Mouse (Mus musculus): ENCODE data around the gene Naglu. TPM values are rescaled to one million over a fixed set of nuclear protein-coding genes. Genes with fewer than 3 reads are reported as not detected.

The Naglu gene
- polyA plus RNA-seq, 1 experiment = 7.3 TPM

GRCm38 (mm10) chr11:101030808-101031156 is 39.0 kb upstream of the Naglu start:
- TF ChIP-seq POLR2A (IDR thresholded peaks at IDR 0.05; ENCODE audit: insufficient read depth, low read length) (no peak), CTCF (IDR thresholded peaks at IDR 0.05; ENCODE audit: low read depth, low read length) (no peak), EP300 (IDR thresholded peaks at IDR 0.05; ENCODE audit: insufficient read depth, low read depth, low read length) (no peak)
- Histone ChIP-seq H3K27ac (ENCODE audit: insufficient read depth, low read length) (no peak overlapping the region), H3K4me1 (ENCODE audit: control insufficient read depth, insufficient read depth, low read length) (no peaks in the 10 kb centered on the region), H3K27me3 (ENCODE audit: control insufficient read depth, insufficient read depth, low read length, poor library complexity, severe bottlenecking) (no peaks in the 10 kb centered on the region), H3K36me3 (ENCODE audit: control insufficient read depth, insufficient read depth, low read length, poor library complexity, severe bottlenecking) (peaks cover 4% of the 10 kb centered on the region; the same call in 1 of the 2 replicates), H3K9ac (ENCODE audit: low read depth, poor library complexity, severe bottlenecking) (no peak overlapping the region), H3K9me3 (replicated peaks; ENCODE audit: control insufficient read depth, insufficient read depth, low read length, poor library complexity, severe bottlenecking) (no peaks in the 10 kb centered on the region), H3K4me3 (ENCODE audit: low read depth, low read length) (no peak overlapping the region)

GRCm38 (mm10) chr11:101031470-101031869 is 38.3 kb upstream of the Naglu start:
- Histone ChIP-seq H3K27me3 (ENCODE audit: control insufficient read depth, insufficient read depth, low read length, poor library complexity, severe bottlenecking) (no peaks in the 10 kb centered on the region), H3K4me1 (ENCODE audit: control insufficient read depth, insufficient read depth, low read length) (no peaks in the 10 kb centered on the region), H3K27ac (ENCODE audit: insufficient read depth, low read length) (no peak overlapping the region), H3K9ac (ENCODE audit: low read depth, poor library complexity, severe bottlenecking) (no peak overlapping the region), H3K36me3 (ENCODE audit: control insufficient read depth, insufficient read depth, low read length, poor library complexity, severe bottlenecking) (0 out of 2 replicates have a peak, but pooled peaks cover 3% of the 10 kb centered on the region), H3K9me3 (replicated peaks; ENCODE audit: control insufficient read depth, insufficient read depth, low read length, poor library complexity, severe bottlenecking) (no peaks in the 10 kb centered on the region), H3K4me3 (ENCODE audit: low read depth, low read length) (no peak overlapping the region)
- TF ChIP-seq POLR2A (IDR thresholded peaks at IDR 0.05; ENCODE audit: insufficient read depth, low read length) (no peak), EP300 (IDR thresholded peaks at IDR 0.05; ENCODE audit: insufficient read depth, low read depth, low read length) (no peak), CTCF (IDR thresholded peaks at IDR 0.05; ENCODE audit: low read depth, low read length) (no peak)

- Histone ChIP-seq H3K9ac (ENCODE audit: low read depth, poor library complexity, severe bottlenecking) (no peak overlapping the region), H3K9me3 (replicated peaks; ENCODE audit: control insufficient read depth, insufficient read depth, low read length, poor library complexity, severe bottlenecking) (no peaks in the 10 kb centered on the region), H3K4me3 (ENCODE audit: low read depth, low read length) (no peak overlapping the region), H3K4me1 (ENCODE audit: control insufficient read depth, insufficient read depth, low read length) (no peaks in the 10 kb centered on the region), H3K27me3 (ENCODE audit: control insufficient read depth, insufficient read depth, low read length, poor library complexity, severe bottlenecking) (no peaks in the 10 kb centered on the region), H3K36me3 (ENCODE audit: control insufficient read depth, insufficient read depth, low read length, poor library complexity, severe bottlenecking) (0 out of 2 replicates have a peak, but pooled peaks cover 5% of the 10 kb centered on the region), H3K27ac (ENCODE audit: insufficient read depth, low read length) (no peak overlapping the region)
- TF ChIP-seq EP300 (IDR thresholded peaks at IDR 0.05; ENCODE audit: insufficient read depth, low read depth, low read length) = no peak
- no peak for TF ChIP-seq POLR2A (IDR thresholded peaks at IDR 0.05; ENCODE audit: insufficient read depth, low read length)
- TF ChIP-seq CTCF (IDR thresholded peaks at IDR 0.05; ENCODE audit: low read depth, low read length) = no peak
These were observed 35.8 kb upstream of the Naglu start for GRCm38 (mm10) chr11:101033856-101034500.

- Histone ChIP-seq H3K9me3 (replicated peaks; ENCODE audit: control insufficient read depth, insufficient read depth, low read length, poor library complexity, severe bottlenecking) (no peaks in the 10 kb centered on the region), H3K4me1 (ENCODE audit: control insufficient read depth, insufficient read depth, low read length) (no peaks in the 10 kb centered on the region), H3K4me3 (ENCODE audit: low read depth, low read length) (no peak overlapping the region), H3K27ac (ENCODE audit: insufficient read depth, low read length) (no peak overlapping the region), H3K9ac (ENCODE audit: low read depth, poor library complexity, severe bottlenecking) (no peak overlapping the region), H3K36me3 (ENCODE audit: control insufficient read depth, insufficient read depth, low read length, poor library complexity, severe bottlenecking) (0 out of 2 replicates have a peak, but pooled peaks cover 5% of the 10 kb centered on the region), H3K27me3 (ENCODE audit: control insufficient read depth, insufficient read depth, low read length, poor library complexity, severe bottlenecking) (no peaks in the 10 kb centered on the region)
- TF ChIP-seq CTCF (IDR thresholded peaks at IDR 0.05; ENCODE audit: low read depth, low read length) (no peak), POLR2A (IDR thresholded peaks at IDR 0.05; ENCODE audit: insufficient read depth, low read length) (no peak), EP300 (IDR thresholded peaks at IDR 0.05; ENCODE audit: insufficient read depth, low read depth, low read length) (no peak)
These were observed 35.0 kb upstream of the Naglu start for GRCm38 (mm10) chr11:101034614-101035327.

- Histone ChIP-seq H3K4me1 (ENCODE audit: control insufficient read depth, insufficient read depth, low read length) (no peaks in the 10 kb centered on the region), H3K36me3 (ENCODE audit: control insufficient read depth, insufficient read depth, low read length, poor library complexity, severe bottlenecking) (0 out of 2 replicates have a peak, but pooled peaks cover 5% of the 10 kb centered on the region)
- TF ChIP-seq EP300 (IDR thresholded peaks at IDR 0.05; ENCODE audit: insufficient read depth, low read depth, low read length) (no peak), CTCF (IDR thresholded peaks at IDR 0.05; ENCODE audit: low read depth, low read length) (no peak), POLR2A (IDR thresholded peaks at IDR 0.05; ENCODE audit: insufficient read depth, low read length) (no peak)
These were observed 34.5 kb upstream of the Naglu start for GRCm38 (mm10) chr11:101035328-101035695.

GRCm38 (mm10) chr11:101037795-101038194 is 32.0 kb upstream of the Naglu start:
- TF ChIP-seq EP300 (IDR thresholded peaks at IDR 0.05; ENCODE audit: insufficient read depth, low read depth, low read length) (no peak), CTCF (IDR thresholded peaks at IDR 0.05; ENCODE audit: low read depth, low read length) (no peak), POLR2A (IDR thresholded peaks at IDR 0.05; ENCODE audit: insufficient read depth, low read length) (no peak)

More at GRCm38 (mm10) chr11:101035328-101035695, 34.5 kb upstream of the Naglu start:
- H3K9me3 ChIP-seq (replicated peaks; ENCODE audit: control insufficient read depth, insufficient read depth, low read length, poor library complexity, severe bottlenecking) = no peaks in the 10 kb centered on the region
- H3K27ac ChIP-seq (ENCODE audit: insufficient read depth, low read length) = no peak overlapping the region
- H3K9ac ChIP-seq (ENCODE audit: low read depth, poor library complexity, severe bottlenecking) = no peak overlapping the region
- H3K4me3 ChIP-seq (ENCODE audit: low read depth, low read length) = no peak overlapping the region
- H3K27me3 ChIP-seq (ENCODE audit: control insufficient read depth, insufficient read depth, low read length, poor library complexity, severe bottlenecking) = no peaks in the 10 kb centered on the region

More at GRCm38 (mm10) chr11:101037795-101038194, 32.0 kb upstream of the Naglu start:
- H3K4me3 ChIP-seq (ENCODE audit: low read depth, low read length) = no peak overlapping the region
- H3K27me3 ChIP-seq (ENCODE audit: control insufficient read depth, insufficient read depth, low read length, poor library complexity, severe bottlenecking) = no peaks in the 10 kb centered on the region
- no peak overlapping the region for H3K9ac ChIP-seq (ENCODE audit: low read depth, poor library complexity, severe bottlenecking)
- H3K27ac ChIP-seq (ENCODE audit: insufficient read depth, low read length) = no peak overlapping the region
- no peaks in the 10 kb centered on the region for H3K4me1 ChIP-seq (ENCODE audit: control insufficient read depth, insufficient read depth, low read length)
- no peaks in the 10 kb centered on the region for H3K9me3 ChIP-seq (replicated peaks; ENCODE audit: control insufficient read depth, insufficient read depth, low read length, poor library complexity, severe bottlenecking)
- H3K36me3 ChIP-seq (ENCODE audit: control insufficient read depth, insufficient read depth, low read length, poor library complexity, severe bottlenecking) = 0 out of 2 replicates have a peak, but pooled peaks cover 3% of the 10 kb centered on the region

All from ES-Bruce4 (cell line).